Mouse (Mus musculus) hindbrain, embryonic 14.5 days (tissue): ENCODE data around the gene Tifab. TPM values are rescaled to one million over a fixed set of nuclear protein-coding genes. Genes with fewer than 3 reads are reported as not detected.

Source experiments
- ATAC-seq: fragments of 200-750 bp; cut with Nextera tagmentation; 2 replicates; pipeline ENCODE4 v1.8.0; 2017; ENCODE audit warnings: moderate number of reproducible peaks, mild to moderate bottlenecking, moderate TSS enrichment, moderate library complexity; ENCODE audit not compliant: low FRiP score
- DNase-seq: peaks from one replicate; pipeline ENCODE4 v3.0.0-alpha.2; 2015; ENCODE audit warnings: low spot score
- H3K27ac ChIP-seq: fragments of 300-500 bp; sonication (generic); 2 replicates; pipeline ENCODE4 v1.5.1; 2014; ENCODE audit warnings: mild to moderate bottlenecking, moderate library complexity
- H3K27me3 ChIP-seq: fragments of 300-500 bp; sonication (generic); 2 replicates; pipeline ENCODE4 v1.6.1; 2014; ENCODE audit warnings: mild to moderate bottlenecking, low read length, mixed read lengths; ENCODE audit not compliant: control insufficient read depth, insufficient read depth
- H3K36me3 ChIP-seq: fragments of 300-500 bp; sonication (generic); replicated peaks from 2 replicates; pipeline ENCODE4 v1.6.1; 2014; ENCODE audit not compliant: control insufficient read depth, insufficient read depth
- H3K4me1 ChIP-seq: fragments of 300-500 bp; sonication (generic); replicated peaks from 2 replicates; pipeline ENCODE4 v1.6.1; 2014; ENCODE audit warnings: antibody characterized with exemption, low read length, mixed read lengths; ENCODE audit not compliant: control insufficient read depth, insufficient read depth
- H3K4me2 ChIP-seq: fragments of 300-500 bp; sonication (generic); replicated peaks from 2 replicates; pipeline ENCODE4 v1.6.1; 2014; ENCODE audit warnings: mild to moderate bottlenecking, moderate library complexity
- H3K4me3 ChIP-seq: fragments of 300-500 bp; sonication (generic); replicated peaks from 2 replicates; pipeline ENCODE4 v1.5.1; 2014; ENCODE audit warnings: mild to moderate bottlenecking, low read length
- H3K9ac ChIP-seq: fragments of 300-500 bp; sonication (generic); 2 replicates; pipeline ENCODE4 v1.6.1; 2014
- H3K9me3 ChIP-seq: fragments of 300-500 bp; sonication (generic); 2 replicates; pipeline ENCODE4 v1.6.1; 2016; ENCODE audit warnings: low read length; ENCODE audit not compliant: control insufficient read depth
- WGBS: fragments of 180-500 bp; shearing (Covaris S2); extraction: QIAGEN DNeasy Blood & Tissue Kit; methylation state at CpG from one replicate; pipeline ENCODE4 v1.1.7; 2014; 5-methylcytosine and 5-hydroxymethylcytosine counted together
- polyA plus RNA-seq: library from polyadenylated mRNA; unstranded; fragments of >200 nt; fragmentation: Nextera tagmentation; extraction: Ambion mirVana; gene quantifications from 2 replicates; pipeline ENCODE4 v1.2.1, GENCODE M21; 2014

The Tifab gene
- polyA plus RNA-seq, 1 experiment from 2014 or later, result 0.37 TPM

GRCm38 (mm10) chr13:56165561-56165960 lies 13.1 kb downstream of the Tifab start:
- no peaks in the 10 kb centered on the region for H3K36me3 ChIP-seq
- 91% methylated on average over 11 of the region's 11 CpGs for WGBS
- no peak overlapping the region for H3K4me3 ChIP-seq
- no peak for DNase-seq
- no peak overlapping the region for H3K4me2 ChIP-seq
- peaks cover 12% of the 10 kb centered on the region; the same call in 1 of the 2 replicates for H3K4me1 ChIP-seq
- no peak overlapping the region for H3K9ac ChIP-seq
- H3K27ac ChIP-seq, result no peak overlapping the region
- no peak for ATAC-seq
- no peaks in the 10 kb centered on the region for H3K9me3 ChIP-seq
- H3K27me3 ChIP-seq, result no peaks in the 10 kb centered on the region

DNA sequence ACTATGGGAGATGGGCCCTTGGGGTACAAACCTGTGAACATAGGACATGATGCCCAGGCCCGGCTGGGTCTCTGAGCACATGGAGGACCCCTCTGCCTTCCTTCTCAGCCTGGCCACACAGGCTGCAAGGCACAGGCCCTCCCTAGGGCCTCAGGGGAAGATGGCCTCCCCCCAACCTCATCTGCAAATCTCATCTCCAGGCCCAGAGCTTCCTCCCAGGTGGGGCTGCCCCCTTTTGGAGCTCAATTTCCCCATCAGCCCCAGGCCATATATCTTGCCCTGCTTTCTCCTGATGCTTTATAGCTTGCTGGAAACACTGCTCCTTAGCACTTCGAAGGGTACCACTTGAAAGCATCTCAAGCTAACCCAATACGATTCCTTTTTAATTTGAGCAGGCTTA lies 14.3 kb downstream of the Tifab start:
- 90% methylated on average over 3 of the region's 3 CpGs for WGBS

GRCm38 (mm10) chr13:56163751-56164150 lies 14.9 kb downstream of the Tifab start:
- no peaks in the 10 kb centered on the region for H3K27me3 ChIP-seq
- no peak overlapping the region for H3K9ac ChIP-seq
- no peaks in the 10 kb centered on the region for H3K9me3 ChIP-seq
- WGBS, result 66% methylated on average over 6 of the region's 6 CpGs
- ATAC-seq (no peak), DNase-seq (no peak)
- H3K4me3 ChIP-seq, result no peak overlapping the region
- peaks cover 9% of the 10 kb centered on the region; the same call in 1 of the 2 replicates for H3K4me1 ChIP-seq
- no peak overlapping the region for H3K4me2 ChIP-seq
- no peak overlapping the region for H3K27ac ChIP-seq
- H3K36me3 ChIP-seq, result no peaks in the 10 kb centered on the region

More for the DNA sequence above, 14.3 kb downstream of the Tifab start:
- Histone ChIP-seq H3K36me3 (no peaks in the 10 kb centered on the region), H3K9ac (no peak overlapping the region), H3K4me2 (no peak overlapping the region), H3K27ac (no peak overlapping the region), H3K9me3 (no peaks in the 10 kb centered on the region), H3K4me1 (peaks cover 12% of the 10 kb centered on the region; the same call in 1 of the 2 replicates), H3K27me3 (no peaks in the 10 kb centered on the region), H3K4me3 (no peak overlapping the region)
- ATAC-seq, result no peak
- DNase-seq, result no peak

DNA sequence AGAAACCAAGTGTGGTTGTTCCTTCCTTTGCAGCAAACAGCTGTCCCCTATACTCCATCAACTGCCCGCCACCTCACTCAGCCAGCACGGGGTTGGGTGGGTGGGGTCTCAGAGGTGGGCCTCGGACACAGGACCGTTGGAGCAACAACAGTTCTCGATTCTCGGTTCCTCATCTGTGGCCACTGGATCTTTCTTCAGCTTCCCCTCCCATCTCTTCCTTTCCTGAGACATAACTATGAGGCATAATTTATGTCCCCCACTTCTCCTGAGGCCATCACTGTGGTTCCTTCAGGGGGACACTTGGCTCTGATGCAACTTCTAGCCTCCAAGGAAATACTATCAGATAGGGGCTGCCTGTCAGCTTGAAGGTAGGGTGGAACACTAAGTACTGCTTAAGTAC lies 15.8 kb downstream of the Tifab start:
- 90% methylated on average over 6 of the region's 6 CpGs for WGBS

DNA sequence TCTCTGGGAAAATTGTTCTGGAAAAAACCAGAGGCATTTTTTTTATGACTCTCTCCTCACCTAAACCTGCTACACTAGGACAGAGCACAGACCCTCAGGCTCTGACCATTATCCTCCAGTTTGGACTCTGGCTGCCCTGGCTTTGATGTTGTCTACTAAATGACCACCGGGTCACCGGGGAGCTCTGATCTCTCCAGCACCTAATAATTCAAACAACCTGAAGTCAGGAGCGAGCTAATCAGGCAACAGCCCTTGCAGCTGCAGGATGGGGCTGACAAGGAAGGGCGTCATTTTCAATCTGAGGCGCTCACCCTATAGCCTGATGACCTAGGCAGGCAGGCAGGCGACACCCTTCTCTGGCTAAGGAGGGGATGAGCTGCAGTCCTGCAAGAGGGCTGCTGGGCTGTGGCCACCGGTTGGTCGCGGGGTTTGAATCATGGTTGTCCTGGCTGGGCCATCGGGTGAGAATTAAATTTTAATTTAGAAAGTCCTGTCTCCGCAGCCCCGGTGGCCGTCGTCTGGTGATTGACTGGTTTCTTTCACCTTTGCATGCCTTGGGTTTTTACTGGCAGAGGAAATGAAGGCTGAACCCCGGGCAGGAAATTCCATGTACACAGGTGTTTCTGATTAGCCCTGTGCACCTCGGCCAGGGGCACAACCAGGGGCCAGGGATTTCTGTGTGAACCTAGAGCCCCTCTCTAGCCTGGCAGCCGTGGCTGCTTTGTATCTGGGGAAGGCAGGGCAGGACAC lies 18.9 kb downstream of the Tifab start:
- H3K36me3 ChIP-seq, result no peaks in the 10 kb centered on the region
- H3K4me2 ChIP-seq, result no peak overlapping the region
- WGBS, result 59% methylated on average over 17 of the region's 17 CpGs
- no peak for ATAC-seq
- H3K4me3 ChIP-seq, result no peak overlapping the region
- H3K27ac ChIP-seq, result no peak overlapping the region
- DNase-seq, result no peak
- no peaks in the 10 kb centered on the region for H3K27me3 ChIP-seq
- no peaks in the 10 kb centered on the region for H3K9me3 ChIP-seq
- no peaks in the 10 kb centered on the region; the same call in 1 of the 2 replicates for H3K4me1 ChIP-seq
- H3K9ac ChIP-seq, result no peak overlapping the region

More for the DNA sequence above, 15.8 kb downstream of the Tifab start:
- Histone ChIP-seq H3K27ac (no peak overlapping the region), H3K4me3 (no peak overlapping the region), H3K4me1 (peaks cover 3% of the 10 kb centered on the region; the same call in 1 of the 2 replicates), H3K4me2 (no peak overlapping the region), H3K27me3 (no peaks in the 10 kb centered on the region), H3K36me3 (no peaks in the 10 kb centered on the region), H3K9ac (no peak overlapping the region), H3K9me3 (no peaks in the 10 kb centered on the region)
- ATAC-seq (no peak), DNase-seq (no peak)

- no peak overlapping the region for H3K27ac ChIP-seq
- no peaks in the 10 kb centered on the region for H3K36me3 ChIP-seq
- ATAC-seq, result no peak
- H3K4me2 ChIP-seq, result no peak overlapping the region
- no peak for DNase-seq
- no peaks in the 10 kb centered on the region for H3K9me3 ChIP-seq
- H3K4me3 ChIP-seq, result no peak overlapping the region
- no peaks in the 10 kb centered on the region for H3K27me3 ChIP-seq
- no peak overlapping the region for H3K9ac ChIP-seq
- 77% methylated on average over 14 of the region's 14 CpGs for WGBS
- H3K4me1 ChIP-seq, result no peaks in the 10 kb centered on the region; the same call in 1 of the 2 replicates
Observed at GRCm38 (mm10) chr13:56159016-56159601, 19.6 kb downstream of the Tifab start.

DNA sequence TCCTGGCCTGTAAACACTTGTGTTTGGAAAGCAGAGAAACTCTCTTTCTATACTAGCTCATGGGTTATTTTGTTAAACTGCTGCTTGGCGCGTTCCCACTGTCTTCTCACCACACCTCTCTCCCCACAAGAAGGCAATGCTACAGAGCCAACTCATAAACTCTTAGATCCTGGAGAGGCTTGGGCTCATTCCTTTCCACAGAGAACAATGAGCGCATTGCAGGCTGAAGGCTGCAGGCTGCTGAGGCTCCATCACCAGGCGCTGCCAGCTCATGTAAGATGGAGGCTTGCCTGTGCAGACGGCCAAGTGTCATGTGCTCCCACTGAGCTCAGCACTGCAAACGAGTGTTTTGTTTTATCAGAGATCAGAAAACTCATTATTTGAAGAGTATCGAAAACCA lies 23.0 kb downstream of the Tifab start:
- Histone ChIP-seq H3K36me3 (no peaks in the 10 kb centered on the region), H3K27me3 (no peaks in the 10 kb centered on the region), H3K4me2 (no peak overlapping the region), H3K27ac (no peak overlapping the region), H3K4me1 (peaks cover 3% of the 10 kb centered on the region; the same call in 1 of the 2 replicates), H3K9me3 (no peaks in the 10 kb centered on the region), H3K4me3 (no peak overlapping the region), H3K9ac (no peak overlapping the region)
- ATAC-seq, result no peak
- no peak for DNase-seq
- WGBS, result 73% methylated on average over 7 of the region's 7 CpGs

DNA sequence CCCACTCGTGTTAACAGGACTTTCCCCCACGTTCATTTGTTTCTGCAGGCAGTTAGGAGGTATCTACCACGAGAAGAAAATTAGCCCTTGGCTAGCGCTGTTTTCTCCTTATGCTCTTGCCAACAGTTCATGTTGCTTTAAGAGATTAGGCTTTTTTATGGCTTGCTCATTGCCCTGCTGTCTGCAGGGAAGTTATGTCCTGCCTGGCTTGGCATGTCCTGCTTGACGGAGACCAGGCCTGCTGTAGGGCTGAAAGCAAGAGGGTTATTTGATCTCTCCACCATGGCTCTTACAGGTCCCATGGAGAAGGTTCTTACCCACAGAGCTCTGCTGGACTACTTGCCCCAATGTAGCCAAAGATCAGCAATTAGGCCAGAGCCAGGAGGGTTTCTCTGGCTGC lies 23.6 kb downstream of the Tifab start:
- Histone ChIP-seq H3K4me2 (no peak overlapping the region), H3K4me3 (no peak overlapping the region), H3K9ac (no peak overlapping the region), H3K27ac (no peak overlapping the region), H3K27me3 (no peaks in the 10 kb centered on the region), H3K36me3 (no peaks in the 10 kb centered on the region), H3K4me1 (peaks cover 3% of the 10 kb centered on the region; the same call in 1 of the 2 replicates), H3K9me3 (no peaks in the 10 kb centered on the region)
- ATAC-seq, result no peak
- DNase-seq, result no peak
- 72% methylated on average over 5 of the region's 5 CpGs for WGBS

- Histone ChIP-seq H3K9me3 (no peaks in the 10 kb centered on the region), H3K27ac (no peak overlapping the region), H3K9ac (no peak overlapping the region), H3K27me3 (no peaks in the 10 kb centered on the region), H3K4me1 (peaks cover 3% of the 10 kb centered on the region; the same call in 1 of the 2 replicates), H3K4me3 (no peak overlapping the region), H3K4me2 (no peak overlapping the region), H3K36me3 (no peaks in the 10 kb centered on the region)
- no peak for ATAC-seq
- WGBS, result 81% methylated on average over 7 of the region's 7 CpGs
- no peak for DNase-seq
Observed at GRCm38 (mm10) chr13:56152773-56153460, 25.8 kb downstream of the Tifab start.
